In the genomic region with DNA sequence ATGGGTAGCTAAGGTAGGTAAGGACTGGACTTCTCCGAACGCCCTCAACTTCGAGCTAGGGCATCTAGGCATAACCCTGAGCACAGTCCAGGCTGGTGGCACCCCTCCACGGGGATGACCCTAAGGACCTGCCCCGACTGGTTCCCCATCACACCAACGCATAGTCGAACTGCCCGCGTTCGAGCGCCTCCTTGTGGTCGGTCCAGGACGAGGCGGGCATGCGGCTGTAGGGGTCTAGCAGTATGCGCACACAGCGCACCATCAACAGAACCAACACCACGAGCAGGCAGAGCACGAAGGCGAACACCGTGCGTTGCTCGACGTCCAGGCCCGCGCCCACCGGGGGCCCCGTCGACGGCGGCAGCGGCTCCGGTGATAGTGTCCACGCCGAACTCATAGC, we compare ENCODE assay signal across 8 mouse cellular contexts. TPM values are rescaled to one million over a fixed set of nuclear protein-coding genes. Genes with fewer than 3 reads are reported as not detected.
A peak's percentile ranks its signal among the peaks of the same experiment; 100 is the strongest.
DNase-seq lines count a peak whose midpoint lies in the region; ATAC-seq and TF ChIP-seq lines count a peak whose summit lies in the region.

No protein-coding gene starts in this region.

- CTCF ChIA-PET in Patski (lab: Charles Lee), result interaction anchor here (0.9 to 4.1 kb wide), 10 partner anchors 14 to 119 kb away, joined by 3 to 17 read pairs (median 6); no protein-coding TSS in a partner anchor

- 1% methylated on average over 35 of the region's 35 CpGs for WGBS in hindbrain, embryonic 13.5 days

- POLR2A ChIA-PET in Patski (lab: Charles Lee), result interaction anchor here (1.1 to 1.3 kb wide), 3 partner anchors 17 to 65 kb away, joined by 3 read pairs; a partner anchor contains a TSS

- H3K36me3 ChIP-seq in hindbrain, embryonic 13.5 days, result peaks cover 62% of the 10 kb centered on the region

- peak overlapping the region; percentile 97 for H3K9ac ChIP-seq in hindbrain, embryonic 13.5 days

- ATAC-seq in Patski, result peak; percentile 69
- peak; percentile 58 for ATAC-seq in hindbrain, embryonic 13.5 days (ENCODE audit: low FRiP score)
- ATAC-seq in megakaryocyte, adult 5-6 weeks (ENCODE audit: poor library complexity, severe bottlenecking), result peak; percentile 75

- H3K4me2 ChIP-seq in hindbrain, embryonic 13.5 days, result peak overlapping the region; percentile 81

- peaks cover 57% of the 10 kb centered on the region for H3K4me1 ChIP-seq in hindbrain, embryonic 13.5 days (replicated peaks)

- no peak for TF ChIP-seq CTCF in Patski (IDR thresholded peaks at IDR 0.05)
- peak; percentile 91 for TF ChIP-seq CTCF in left cerebral cortex, adult 2 months (IDR thresholded peaks at IDR 0.05)

- H3K27ac ChIP-seq in hindbrain, embryonic 13.5 days, result peak overlapping the region; percentile 97
- H3K27ac ChIP-seq in left cerebral cortex, adult 2 months, result peak overlapping the region; percentile 95

- H3K4me3 ChIP-seq in hindbrain, embryonic 13.5 days, result peak overlapping the region; percentile 92
- H3K4me3 ChIP-seq in left cerebral cortex, adult 2 months, result peak overlapping the region; percentile 83

- DNase-seq in Patski (ENCODE audit: low read depth, low spot score), result no peak
- peak; percentile 62 for DNase-seq in cerebellum, adult 9-10 months
- DNase-seq in forelimb bud, embryonic 11.5 days (ENCODE audit: low read depth, low spot score), result peak; percentile 86
- DNase-seq in left cerebral cortex, adult 2 months (ENCODE audit: extremely low spot score in 1 of 2, low spot score in 2 of 2), result peak; percentile 84 to 87
- peak; percentile 55 for DNase-seq in retina, postnatal 7 days (ENCODE audit: low read depth, low spot score)
- peak; percentile 78 for DNase-seq in urinary bladder, postnatal 14 days (ENCODE audit: low spot score)

- intact Hi-C loops in left cerebral cortex, adult 2 months (cut with DNase I), result loop anchor here (5.0 kb wide), 2 partner anchors 91 to 116 kb away; a partner anchor contains a TSS

- H3K27me3 ChIP-seq in Patski, result no peaks in the 10 kb centered on the region
- no peaks in the 10 kb centered on the region for H3K27me3 ChIP-seq in hindbrain, embryonic 13.5 days

- in situ Hi-C loops in Patski (cut with MboI; ENCODE audit: low pct_unique_long_range_greater_than_20kb), result no loop called here

- H3K9me3 ChIP-seq in hindbrain, embryonic 13.5 days, result no peaks in the 10 kb centered on the region

RNA-seq across cellular contexts. Expression of a gene that starts 0.8 kb away (rescaled TPM):
- polyA plus RNA-seq in Patski (2021), result 81.0 TPM
- 281 and 287 TPM in 2 replicates for polyA plus RNA-seq in hindbrain, embryonic 13.5 days (2015; fragmentation: Nextera tagmentation; extraction: Ambion mirVana)
- 100 to 1,000 TPM; 581 to 590 TPM for total RNA-seq in left cerebral cortex, adult 2 months (2021)
- 0.91 and 1.9 TPM in 2 replicates for total RNA-seq in megakaryocyte, adult 5-6 weeks (2015)
- total RNA-seq in megakaryocyte, adult 5-6 weeks (2017), result 0.15 TPM in 1 of 2 replicates, not detected in the other

RNA-seq across cellular contexts. Expression of a gene that starts 5.4 kb away (rescaled TPM):
- 42.7 TPM for polyA plus RNA-seq in Patski (2021)
- 62.1 and 65.2 TPM in 2 replicates for polyA plus RNA-seq in hindbrain, embryonic 13.5 days (2015; fragmentation: Nextera tagmentation; extraction: Ambion mirVana)
- 10 to 100 TPM; 28.8 to 31.4 TPM for total RNA-seq in left cerebral cortex, adult 2 months (2021)
- total RNA-seq in megakaryocyte, adult 5-6 weeks (2015), result 17.1 and 19.3 TPM in 2 replicates
- total RNA-seq in megakaryocyte, adult 5-6 weeks (2017), result 6.0 and 8.6 TPM in 2 replicates

RNA-seq across cellular contexts. Expression of a gene that starts 10.2 kb away (rescaled TPM):
- polyA plus RNA-seq in Patski (2021), result 4.6 TPM
- 5.0 and 5.2 TPM in 2 replicates for polyA plus RNA-seq in hindbrain, embryonic 13.5 days (2015; fragmentation: Nextera tagmentation; extraction: Ambion mirVana)
- total RNA-seq in left cerebral cortex, adult 2 months (2021), result 10 to 100 TPM in 1 of 2 experiments, 1 to 10 TPM in 1; 8.2 to 10.5 TPM
- total RNA-seq in megakaryocyte, adult 5-6 weeks (2015), result 1.5 and 2.1 TPM in 2 replicates
- total RNA-seq in megakaryocyte, adult 5-6 weeks (2017), result 0.44 and 2.5 TPM in 2 replicates

RNA-seq across cellular contexts. Expression of a gene that starts 17.5 kb away (rescaled TPM):
- 86.6 TPM for polyA plus RNA-seq in Patski (2021)
- 41.5 and 42.6 TPM in 2 replicates for polyA plus RNA-seq in hindbrain, embryonic 13.5 days (2015; fragmentation: Nextera tagmentation; extraction: Ambion mirVana)
- total RNA-seq in left cerebral cortex, adult 2 months (2021), result 10 to 100 TPM; 66.1 to 72.6 TPM
- total RNA-seq in megakaryocyte, adult 5-6 weeks (2015), result 42.1 and 45.2 TPM in 2 replicates
- 60.3 and 68.0 TPM in 2 replicates for total RNA-seq in megakaryocyte, adult 5-6 weeks (2017)

RNA-seq across cellular contexts. Expression of a gene that starts 19.6 kb away (rescaled TPM):
- not detected for polyA plus RNA-seq in Patski (2021)
- 1.00 and 1.7 TPM in 2 replicates for polyA plus RNA-seq in hindbrain, embryonic 13.5 days (2015; fragmentation: Nextera tagmentation; extraction: Ambion mirVana)
- total RNA-seq in left cerebral cortex, adult 2 months (2021), result 1 to 10 TPM in 1 of 2 experiments, not detected in 1; 1.8 TPM
- not detected in 2 replicates for total RNA-seq in megakaryocyte, adult 5-6 weeks (2015)
- total RNA-seq in megakaryocyte, adult 5-6 weeks (2017), result 0.12 TPM in 1 of 2 replicates, not detected in the other

Comparison
In these comparisons a context has a peak if more than half of its experiments do, and no peak if none do; other contexts are left out.
1. RNA of a gene that starts 0.8 kb away (total RNA-seq): 581 to 590 TPM in left cerebral cortex, adult 2 months; 0.15 to 1.9 TPM in megakaryocyte, adult 5-6 weeks; every median in the first group is over 100 times any median in the second.
2. Peak in every context shown above with its lines, with median percentiles within 50 percentile points of each other: ATAC-seq.